Mouse (Mus musculus) intestine, embryonic 14.5 days (tissue): ENCODE results near the gene Ring1. TPM values are rescaled to one million over a fixed set of nuclear protein-coding genes. Genes with fewer than 3 reads are reported as not detected.

Source experiments
- ATAC-seq: fragments of 200-750 bp; cut with Nextera tagmentation; replicated peaks from 2 replicates; pipeline ENCODE4 v1.8.0; 2017; ENCODE audit warnings: low read depth, moderate number of reproducible peaks, moderate TSS enrichment, moderate library complexity; ENCODE audit not compliant: low FRiP score, low TSS enrichment
- DNase-seq: peaks from one replicate; pipeline ENCODE4 v3.0.0-alpha.2; 2018; ENCODE audit warnings: low spot score
- H3K27ac ChIP-seq: fragments of 300-500 bp; sonication (generic); 2 replicates; pipeline ENCODE4 v1.5.1; 2014; ENCODE audit warnings: low read depth, mild to moderate bottlenecking, control low read depth
- H3K27me3 ChIP-seq: fragments of 300-500 bp; sonication (generic); replicated peaks from 2 replicates; pipeline ENCODE4 v1.6.1; 2014; ENCODE audit warnings: low read length, control low read depth; ENCODE audit not compliant: control insufficient read depth, insufficient read depth
- H3K36me3 ChIP-seq: fragments of 300-500 bp; sonication (generic); 2 replicates; pipeline ENCODE4 v1.6.1; 2014; ENCODE audit warnings: low read length, control low read depth; ENCODE audit not compliant: control insufficient read depth, insufficient read depth
- H3K4me1 ChIP-seq: fragments of 300-500 bp; sonication (generic); replicated peaks from 2 replicates; pipeline ENCODE4 v1.6.1; 2014; ENCODE audit warnings: low read length, control low read depth, mixed read lengths; ENCODE audit not compliant: control insufficient read depth, insufficient read depth
- H3K4me2 ChIP-seq: fragments of 300-500 bp; sonication (generic); 2 replicates; pipeline ENCODE4 v1.6.1; 2014; ENCODE audit warnings: low read length
- H3K4me3 ChIP-seq: fragments of 300-500 bp; sonication (generic); 2 replicates; pipeline ENCODE4 v1.5.1; 2014; ENCODE audit warnings: low read depth, low read length, control low read depth, mixed read lengths
- H3K9ac ChIP-seq: fragments of 300-500 bp; sonication (generic); 2 replicates; pipeline ENCODE4 v1.6.1; 2014; ENCODE audit warnings: mild to moderate bottlenecking, low read length
- H3K9me3 ChIP-seq: fragments of 300-500 bp; sonication (generic); 2 replicates; pipeline ENCODE4 v1.6.1; 2016; ENCODE audit warnings: low read length, control low read depth; ENCODE audit not compliant: control insufficient read depth
- WGBS: fragments of 180-500 bp; shearing (Covaris S2); extraction: QIAGEN DNeasy Blood & Tissue Kit; methylation state at CpG from one replicate; pipeline ENCODE4 v1.1.7; 2014; 5-methylcytosine and 5-hydroxymethylcytosine counted together
- polyA plus RNA-seq: library from polyadenylated mRNA; unstranded; fragments of >200 nt; fragmentation: Nextera tagmentation; extraction: Ambion mirVana; gene quantifications from 2 replicates; pipeline ENCODE4 v1.2.1, GENCODE M21; 2014

The Ring1 gene
- polyA plus RNA-seq, 1 experiment from 2014 or later: 5.9 TPM

- H3K4me3 ChIP-seq: no peak overlapping the region
- peaks cover 45% of the 10 kb centered on the region for H3K4me1 ChIP-seq
- no peaks in the 10 kb centered on the region for H3K27me3 ChIP-seq
- no peak overlapping the region for H3K9ac ChIP-seq
- no peaks in the 10 kb centered on the region for H3K9me3 ChIP-seq
- no peak overlapping the region for H3K27ac ChIP-seq
- DNase-seq: no peak
- 37% methylated on average over 2 of the region's 2 CpGs for WGBS
- H3K36me3 ChIP-seq: peaks cover 34% of the 10 kb centered on the region
- peak overlapping the region; percentile 4; the same call in 1 of the 2 replicates for H3K4me2 ChIP-seq
- ATAC-seq: no peak
Observed at GRCm38 (mm10) chr17:34026221-34026620, 1.7 kb upstream of the Ring1 start.

DNA sequence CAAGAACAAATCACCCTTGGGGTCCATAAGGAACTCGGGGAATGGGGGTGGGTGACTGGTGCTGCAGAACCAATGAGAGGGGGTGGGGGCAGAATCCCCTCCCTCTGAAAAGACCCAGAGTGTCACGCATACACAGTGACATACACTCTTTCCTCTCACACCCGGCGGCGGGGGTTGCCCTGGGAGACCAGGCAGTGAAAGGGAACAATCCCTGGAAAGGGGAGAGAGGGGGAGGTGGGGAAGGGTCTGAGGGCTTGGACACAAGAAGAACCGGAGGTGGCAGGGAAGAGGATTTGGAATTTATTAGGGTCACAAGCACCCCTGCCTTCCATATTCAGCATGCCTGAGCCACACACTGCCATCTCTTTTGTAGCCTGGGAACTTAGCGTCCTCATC, 1.3 kb upstream of the Ring1 start:
- Histone ChIP-seq H3K9me3 (no peaks in the 10 kb centered on the region), H3K27ac (no peak overlapping the region), H3K4me1 (peaks cover 45% of the 10 kb centered on the region), H3K4me2 (peak overlapping the region; percentile 81), H3K4me3 (peak overlapping the region; percentile 63; the same call in 1 of the 2 replicates), H3K9ac (no peak overlapping the region), H3K27me3 (no peaks in the 10 kb centered on the region), H3K36me3 (peaks cover 38% of the 10 kb centered on the region)
- DNase-seq (no peak), ATAC-seq (no peak)
- WGBS: 30% methylated on average over 7 of the region's 7 CpGs

DNA sequence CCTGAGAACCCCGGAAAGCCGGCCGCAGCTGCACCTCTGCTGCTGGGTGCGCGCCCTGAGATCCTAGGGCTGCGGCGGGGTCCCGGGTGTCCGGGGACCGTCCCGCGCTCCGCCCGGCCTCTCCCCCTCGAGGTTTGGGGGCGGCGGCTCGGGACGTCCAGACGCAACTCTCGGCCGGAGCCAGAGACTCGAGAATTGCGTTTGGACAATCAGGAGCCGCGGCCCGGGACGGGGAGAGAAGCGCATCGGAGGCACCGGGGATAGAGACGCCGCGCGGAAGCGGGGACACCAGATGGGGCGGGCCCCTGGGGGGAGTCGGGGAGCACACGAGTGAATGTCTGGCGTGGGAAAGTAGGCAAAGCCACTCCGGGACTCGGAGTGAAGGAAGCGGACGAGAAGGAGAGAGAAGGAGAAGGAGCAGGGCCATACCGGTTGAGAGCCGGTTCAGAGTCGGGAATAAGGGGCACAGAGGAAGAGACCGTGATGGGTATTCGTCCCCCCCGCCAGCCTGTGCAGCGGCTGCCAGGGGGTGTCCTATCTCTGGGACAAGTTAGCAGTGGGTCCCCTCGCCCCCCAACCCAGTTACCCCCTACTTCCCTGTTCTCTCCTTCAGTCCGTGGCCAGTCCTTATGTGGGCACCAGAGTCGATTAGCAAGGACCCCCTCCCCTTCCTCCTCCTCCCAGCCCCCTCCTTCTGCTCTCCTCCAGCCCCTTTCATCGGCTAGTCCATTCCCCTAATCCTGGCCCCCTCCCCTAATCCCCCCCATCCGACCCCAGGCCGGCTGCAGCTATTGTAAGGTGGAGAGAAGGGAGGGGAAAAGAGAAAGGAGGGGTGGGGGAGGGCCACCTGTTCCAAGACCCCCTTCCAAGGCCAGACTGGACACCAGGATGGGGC, 628 bp upstream of the Ring1 start:
- ATAC-seq (0 out of 2 replicates have a peak, but pooled peaks have one; percentile 0), DNase-seq (no peak)
- WGBS: 1% methylated on average over 51 of the region's 57 CpGs
- Histone ChIP-seq H3K4me2 (peak overlapping the region; percentile 81), H3K9me3 (0 out of 2 replicates have a peak, but pooled peaks cover 1% of the 10 kb centered on the region), H3K36me3 (peaks cover 39% of the 10 kb centered on the region), H3K9ac (peak overlapping the region; percentile 84), H3K4me3 (peak overlapping the region; percentile 63), H3K4me1 (peaks cover 39% of the 10 kb centered on the region), H3K27ac (peak overlapping the region; percentile 87), H3K27me3 (no peaks in the 10 kb centered on the region)

- peaks cover 24% of the 10 kb centered on the region for H3K36me3 ChIP-seq
- H3K9me3 ChIP-seq: 0 out of 2 replicates have a peak, but pooled peaks cover 2% of the 10 kb centered on the region
- H3K4me3 ChIP-seq: peak overlapping the region; percentile 63
- H3K4me1 ChIP-seq: peaks cover 29% of the 10 kb centered on the region
- DNase-seq (no peak), ATAC-seq (no peak)
- 65% methylated on average over 9 of the region's 9 CpGs for WGBS
- H3K9ac ChIP-seq: peak overlapping the region; percentile 84
- H3K27me3 ChIP-seq: no peaks in the 10 kb centered on the region
- H3K4me2 ChIP-seq: peak overlapping the region; percentile 81
- H3K27ac ChIP-seq: no peak overlapping the region; the same call in 1 of the 2 replicates
Observed at GRCm38 (mm10) chr17:34023678-34024077, 802 bp downstream of the Ring1 start.

GRCm38 (mm10) chr17:34022987-34023386, 1.5 kb downstream of the Ring1 start:
- DNase-seq: no peak
- H3K9ac ChIP-seq: no peak overlapping the region
- WGBS: 97% methylated on average over 20 of the region's 20 CpGs
- H3K9me3 ChIP-seq: 0 out of 2 replicates have a peak, but pooled peaks cover 2% of the 10 kb centered on the region
- H3K4me1 ChIP-seq: peaks cover 23% of the 10 kb centered on the region
- no peak overlapping the region for H3K4me2 ChIP-seq
- ATAC-seq: no peak
- no peak overlapping the region for H3K27ac ChIP-seq
- no peak overlapping the region for H3K4me3 ChIP-seq
- H3K27me3 ChIP-seq: no peaks in the 10 kb centered on the region
- peaks cover 19% of the 10 kb centered on the region for H3K36me3 ChIP-seq

- H3K36me3 ChIP-seq: peaks cover 19% of the 10 kb centered on the region
- H3K27me3 ChIP-seq: no peaks in the 10 kb centered on the region
- H3K4me2 ChIP-seq: no peak overlapping the region
- no peak for ATAC-seq
- H3K27ac ChIP-seq: no peak overlapping the region
- H3K9me3 ChIP-seq: 0 out of 2 replicates have a peak, but pooled peaks cover 2% of the 10 kb centered on the region
- peak; percentile 37 for DNase-seq
- 93% methylated on average over 14 of the region's 14 CpGs for whole genome bisulfite sequencing
- no peak overlapping the region for H3K4me3 ChIP-seq
- peaks cover 22% of the 10 kb centered on the region for H3K4me1 ChIP-seq
- no peak overlapping the region for H3K9ac ChIP-seq
Observed at GRCm38 (mm10) chr17:34022414-34022783, 2.1 kb downstream of the Ring1 start.

- no peak overlapping the region for H3K27ac ChIP-seq
- H3K4me3 ChIP-seq: no peak overlapping the region
- ATAC-seq (no peak), DNase-seq (peak; percentile 36)
- peaks cover 19% of the 10 kb centered on the region for H3K36me3 ChIP-seq
- 94% methylated on average over 19 of the region's 23 CpGs for WGBS
- H3K4me2 ChIP-seq: no peak overlapping the region
- no peaks in the 10 kb centered on the region for H3K27me3 ChIP-seq
- H3K4me1 ChIP-seq: peaks cover 16% of the 10 kb centered on the region
- no peak overlapping the region for H3K9ac ChIP-seq
- H3K9me3 ChIP-seq: 0 out of 2 replicates have a peak, but pooled peaks cover 2% of the 10 kb centered on the region
Observed at GRCm38 (mm10) chr17:34021539-34022413, 2.7 kb downstream of the Ring1 start.

GRCm38 (mm10) chr17:34013436-34013835, 11.0 kb downstream of the Ring1 start:
- no peak for ATAC-seq
- 96% methylated on average over 8 of the region's 8 CpGs for WGBS

More at GRCm38 (mm10) chr17:34013436-34013835, 11.0 kb downstream of the Ring1 start:
- Histone ChIP-seq H3K36me3 (no peaks in the 10 kb centered on the region), H3K9ac (no peak overlapping the region), H3K27ac (no peak overlapping the region), H3K9me3 (0 out of 2 replicates have a peak, but pooled peaks cover 2% of the 10 kb centered on the region), H3K27me3 (no peaks in the 10 kb centered on the region), H3K4me3 (no peak overlapping the region), H3K4me2 (no peak overlapping the region), H3K4me1 (no peaks in the 10 kb centered on the region)
- DNase-seq: no peak
